ENCODE assay signal across 8 mouse cellular contexts in the genomic region with DNA sequence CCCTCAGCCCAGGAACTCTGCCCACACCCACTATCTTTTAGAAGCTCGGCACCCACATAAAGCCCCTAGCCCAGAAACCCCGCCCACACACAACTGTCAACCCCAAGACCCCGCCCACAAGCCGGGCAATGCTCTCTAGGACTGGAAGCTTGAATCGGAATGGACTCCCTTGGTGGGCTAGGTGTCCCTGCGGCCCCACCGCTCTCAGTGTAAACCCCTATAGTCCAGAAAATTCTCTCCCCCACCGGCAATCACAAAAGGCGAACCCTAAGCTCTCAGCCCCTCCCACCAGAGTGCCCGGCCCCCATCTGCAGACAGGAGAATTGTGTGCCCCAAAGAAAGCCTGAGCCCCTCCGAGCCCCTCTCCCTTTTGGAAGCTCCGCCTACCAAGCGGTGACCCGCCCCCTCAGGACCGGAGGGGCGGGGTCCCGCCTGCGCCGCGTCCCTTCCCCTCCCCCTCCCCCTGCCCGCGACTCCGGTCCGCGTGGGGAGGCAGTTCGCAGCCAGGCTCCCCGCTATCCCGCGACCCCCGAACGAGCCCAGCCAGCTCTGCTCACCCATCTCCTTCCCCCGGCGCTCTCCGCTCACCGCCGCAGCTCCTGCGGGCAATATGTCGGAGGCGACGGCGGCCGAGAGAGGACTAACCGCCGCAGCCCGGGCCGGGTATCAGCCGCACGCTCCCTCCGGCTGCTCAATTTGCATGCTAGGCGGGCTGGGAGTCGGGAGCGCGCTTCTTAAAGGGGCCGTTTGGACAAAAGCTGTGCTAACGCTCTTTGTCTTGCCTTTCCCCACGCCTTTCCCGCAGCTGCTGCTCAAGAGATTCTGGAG. TPM values are rescaled to one million over a fixed set of nuclear protein-coding genes. Genes with fewer than 3 reads are reported as not detected.
DNase-seq lines count a peak whose midpoint lies in the region; ATAC-seq lines count a peak whose summit lies in the region.

A gene (minus strand): TSS at position 681 of the 828 bp plus-strand sequence.

- peak within 1 kb of the TSS; percentile 91 for H3K9ac ChIP-seq in hindbrain, embryonic 16.5 days (ENCODE audit: low read depth, low read length)

- peak within 1 kb of the TSS; percentile 69 for H3K4me3 ChIP-seq in hindbrain, embryonic 16.5 days (ENCODE audit: low read length)
- H3K4me3 ChIP-seq in macrophage (ENCODE audit: inconsistent target), result peak within 1 kb of the TSS; percentile 83

- peak within 1 kb of the TSS; percentile 99 for H3K27ac ChIP-seq in hindbrain, embryonic 16.5 days (ENCODE audit: low read depth, low read length)
- peak within 1 kb of the TSS; percentile 62 for H3K27ac ChIP-seq in macrophage

- H3K4me1 ChIP-seq in hindbrain, embryonic 16.5 days (ENCODE audit: control insufficient read depth, insufficient read depth, low read depth, low read length), result peaks cover 9% of the 10 kb centered on the region

- WGBS in hindbrain, embryonic 16.5 days, result 0% methylated on average over 56 of the region's 57 CpGs
- WGBS in macrophage (ENCODE audit: missing documents), result 2% methylated on average over 55 of the region's 57 CpGs

- H3K27me3 ChIP-seq in hindbrain, embryonic 16.5 days (replicated peaks; ENCODE audit: control insufficient read depth, insufficient read depth, low read length), result no peaks in the 10 kb centered on the region

- DNase-seq in T-cell, adult 2 months (ENCODE audit: low spot score), result peak; percentile 84
- peak; percentile 91 to 93 for DNase-seq in cerebellum, postnatal 36 days
- DNase-seq in gastrocnemius, adult 18-20 months (ENCODE audit: low spot score), result peak; percentile 89
- peak; percentile 91 for DNase-seq in left cerebral cortex, adult 18-20 months (ENCODE audit: low spot score in 2 of 2)
- DNase-seq in right cerebral cortex, adult 18-20 months, result peak; percentile 94
- DNase-seq in urinary bladder, postnatal 10 days (ENCODE audit: low spot score), result peak; percentile 66

- peak; percentile 91 for ATAC-seq in hindbrain, embryonic 16.5 days

- peaks cover 20% of the 10 kb centered on the region for H3K36me3 ChIP-seq in hindbrain, embryonic 16.5 days (ENCODE audit: control insufficient read depth, insufficient read depth, low read length)
- peaks cover 15% of the 10 kb centered on the region; the same call in 1 of the 2 replicates for H3K36me3 ChIP-seq in macrophage (ENCODE audit: inconsistent target)

- H3K4me2 ChIP-seq in hindbrain, embryonic 16.5 days (ENCODE audit: low read length), result peak within 1 kb of the TSS; percentile 77

- no peaks in the 10 kb centered on the region for H3K79me2 ChIP-seq in macrophage (ENCODE audit: inconsistent target)

- no peaks in the 10 kb centered on the region for H3K9me3 ChIP-seq in hindbrain, embryonic 16.5 days (ENCODE audit: control insufficient read depth, low read length)

RNA-seq across cellular contexts. Expression of the gene that starts here (rescaled TPM):
- 1 to 10 TPM; 3.0 to 3.9 TPM for total RNA-seq in gastrocnemius, adult 18-20 months (2021)
- polyA plus RNA-seq in hindbrain, embryonic 16.5 days (2015; fragmentation: Nextera tagmentation; extraction: Ambion mirVana), result 12.7 and 14.8 TPM in 2 replicates
- total RNA-seq in left cerebral cortex, adult 18-20 months (2021), result 10 to 100 TPM; 14.5 to 14.9 TPM
- 10 to 100 TPM in 4 of 26 experiments, 1 to 10 TPM in 19, under 1 TPM in 3; 0.52 to 14.4 (median 4.4) TPM for total RNA-seq in macrophage (2018; cell fraction: chromatin; rRNA removed)
- total RNA-seq in macrophage (2018; cell fraction: cytosol; rRNA removed), result 1 to 10 TPM; 2.9 to 8.6 (median 5.6) TPM
- 10 to 100 TPM in 1 of 26 experiments, 1 to 10 TPM in 25; 1.7 to 11.9 (median 4.7) TPM for total RNA-seq in macrophage (2018; cell fraction: nucleus; rRNA removed)
- polyA plus RNA-seq in macrophage (2018), result 4.1 to 7.6 TPM (median 5.6 TPM) in 3 replicates

Comparison
In these comparisons a context has a peak if more than half of its experiments do, and no peak if none do; other contexts are left out.
1. Peak in every context shown above with its lines: DNase-seq, ATAC-seq, H3K4me3 ChIP-seq and H3K27ac ChIP-seq.